Mouse (Mus musculus): ENCODE results near the gene Guca1a. TPM values are rescaled to one million over a fixed set of nuclear protein-coding genes. Genes with fewer than 3 reads are reported as not detected.
"Not testable (repeated sequence)": the region's sequence is repeated elsewhere in the genome, so short reads cannot be mapped to it uniquely, and the experiment has no call there.

Gene Guca1a
- polyA plus RNA-seq, 1 experiment from 2014 or later, result 1.6 TPM

DNA sequence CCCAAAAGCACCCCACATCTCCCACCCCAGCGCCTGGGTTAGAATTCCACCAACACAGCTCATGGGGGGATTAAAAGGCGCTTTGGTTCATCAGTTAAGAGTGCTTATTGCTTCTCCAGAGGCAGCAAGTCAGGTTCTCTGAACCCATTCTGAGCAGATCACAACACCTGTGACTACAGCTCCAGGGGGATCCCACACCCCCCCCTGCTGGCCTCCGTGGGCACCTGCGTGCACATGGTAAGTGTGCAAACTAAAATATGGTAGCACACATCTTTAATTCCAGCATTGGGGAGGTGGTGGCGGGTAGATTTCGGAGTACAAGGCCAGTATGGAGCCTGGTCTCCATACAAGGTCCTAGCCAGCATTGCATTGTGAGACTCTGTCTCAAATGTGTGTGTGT, 26.9 kb upstream of the Guca1a start:
- Histone ChIP-seq H3K4me2 (no peak overlapping the region), H3K4me1 (replicated peaks; ENCODE audit: control insufficient read depth, insufficient read depth, low read length) (peaks cover 5% of the 10 kb centered on the region), H3K27ac (ENCODE audit: low read depth, low read length) (no peak overlapping the region), H3K9me3 (ENCODE audit: control insufficient read depth, low read length) (no peaks in the 10 kb centered on the region), H3K4me3 (ENCODE audit: low read depth, low read length) (no peak overlapping the region), H3K9ac (ENCODE audit: low read depth, low read length) (no peak overlapping the region), H3K36me3 (ENCODE audit: control insufficient read depth, insufficient read depth, low read length) (no peaks in the 10 kb centered on the region), H3K27me3 (replicated peaks; ENCODE audit: control insufficient read depth, insufficient read depth, low read length) (0 out of 2 replicates have a peak, but pooled peaks cover 2% of the 10 kb centered on the region)
- ATAC-seq (replicated peaks; ENCODE audit: low FRiP score), result no peak
- DNase-seq (ENCODE audit: low spot score), result no peak
- 69% methylated on average over 6 of the region's 6 CpGs for WGBS

DNA sequence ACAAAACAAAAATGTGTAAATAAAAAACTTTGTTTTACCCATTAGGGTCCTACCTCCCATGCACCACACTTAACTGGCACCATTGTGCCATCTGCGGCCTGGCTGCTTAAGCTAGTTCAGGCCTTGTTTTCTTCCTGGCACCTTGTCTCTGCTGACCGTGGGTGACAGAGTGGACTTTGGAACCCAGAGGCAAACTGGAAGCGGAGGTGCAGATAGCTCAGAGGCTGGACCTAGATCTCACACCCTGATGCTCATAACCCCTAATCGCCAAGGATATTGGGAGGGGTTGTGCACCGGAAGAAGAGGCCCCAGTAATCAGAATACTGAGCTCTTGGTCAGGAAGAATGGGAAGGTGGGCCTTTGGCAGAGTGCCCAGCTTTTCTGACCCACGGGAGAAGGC, 23.8 kb upstream of the Guca1a start:
- no peak overlapping the region for H3K9ac ChIP-seq (ENCODE audit: low read depth, low read length)
- H3K36me3 ChIP-seq (ENCODE audit: control insufficient read depth, insufficient read depth, low read length), result no peaks in the 10 kb centered on the region
- no peak for DNase-seq (ENCODE audit: low spot score)
- no peak overlapping the region for H3K27ac ChIP-seq (ENCODE audit: low read depth, low read length)
- WGBS, result 72% methylated on average over 6 of the region's 6 CpGs
- H3K9me3 ChIP-seq (ENCODE audit: control insufficient read depth, low read length), result no peaks in the 10 kb centered on the region
- no peak overlapping the region for H3K4me2 ChIP-seq
- H3K4me3 ChIP-seq (ENCODE audit: low read depth, low read length), result no peak overlapping the region
- ATAC-seq (replicated peaks; ENCODE audit: low FRiP score), result no peak
- H3K4me1 ChIP-seq (replicated peaks; ENCODE audit: control insufficient read depth, insufficient read depth, low read length), result peaks cover 5% of the 10 kb centered on the region
- H3K27me3 ChIP-seq (replicated peaks; ENCODE audit: control insufficient read depth, insufficient read depth, low read length), result no peaks in the 10 kb centered on the region; the same call in 1 of the 2 replicates

DNA sequence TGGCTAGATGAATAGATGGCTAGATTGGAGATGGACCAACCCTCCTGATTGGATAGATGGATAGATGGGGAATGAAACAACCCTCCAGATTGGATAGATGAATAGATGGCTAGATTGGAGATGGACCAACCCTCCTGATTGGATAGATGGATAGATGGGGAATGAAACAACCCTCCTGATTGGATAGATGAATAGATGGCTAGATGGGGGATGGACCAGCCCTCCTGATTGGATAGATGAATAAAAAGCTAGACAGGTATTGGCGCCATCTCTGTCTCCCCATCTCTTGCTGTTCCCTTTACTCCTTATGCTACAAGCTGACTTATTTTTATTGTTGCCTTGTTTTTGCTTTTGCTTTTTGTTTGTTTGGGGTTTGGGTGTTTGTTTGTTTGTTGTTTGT, 22.2 kb upstream of the Guca1a start:
- H3K36me3 ChIP-seq (ENCODE audit: control insufficient read depth, insufficient read depth, low read length); H3K9me3 ChIP-seq (ENCODE audit: control insufficient read depth, low read length); H3K27me3 ChIP-seq (replicated peaks; ENCODE audit: control insufficient read depth, insufficient read depth, low read length); H3K4me2 ChIP-seq; H3K4me1 ChIP-seq (replicated peaks; ENCODE audit: control insufficient read depth, insufficient read depth, low read length); H3K4me3 ChIP-seq (ENCODE audit: low read depth, low read length); H3K9ac ChIP-seq (ENCODE audit: low read depth, low read length); H3K27ac ChIP-seq (ENCODE audit: low read depth, low read length); DNase-seq (ENCODE audit: low spot score); ATAC-seq (replicated peaks; ENCODE audit: low FRiP score): not testable (repeated sequence)
- 92% methylated on average over 1 of the region's 1 CpGs for WGBS

DNA sequence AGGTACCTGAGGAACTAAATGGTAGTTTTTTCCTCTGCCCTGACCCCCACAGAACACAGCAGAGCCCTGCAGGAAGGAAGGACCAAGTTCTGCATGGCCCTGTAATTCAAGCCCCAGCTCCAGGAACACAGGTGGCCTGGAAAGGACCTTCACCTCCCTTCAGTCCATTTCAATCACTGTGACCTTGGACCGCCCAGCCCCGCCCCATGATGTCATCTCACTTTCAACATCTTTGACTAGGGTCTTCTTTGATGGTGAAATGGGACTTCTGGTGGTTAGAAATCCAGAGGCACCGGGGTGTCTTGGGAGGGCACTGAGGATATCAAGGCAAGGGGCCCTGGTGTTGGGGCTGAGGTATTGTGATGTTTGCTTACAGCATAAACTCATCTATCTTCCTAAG, 21.2 kb upstream of the Guca1a start:
- 75% methylated on average over 3 of the region's 3 CpGs for WGBS
- no peak overlapping the region for H3K4me2 ChIP-seq
- H3K27ac ChIP-seq (ENCODE audit: low read depth, low read length), result no peak overlapping the region
- DNase-seq (ENCODE audit: low spot score) (no peak), ATAC-seq (replicated peaks; ENCODE audit: low FRiP score) (no peak)
- H3K9ac ChIP-seq (ENCODE audit: low read depth, low read length), result no peak overlapping the region
- H3K4me1 ChIP-seq (replicated peaks; ENCODE audit: control insufficient read depth, insufficient read depth, low read length), result peaks cover 5% of the 10 kb centered on the region
- no peak overlapping the region for H3K4me3 ChIP-seq (ENCODE audit: low read depth, low read length)
- peaks cover 3% of the 10 kb centered on the region; the same call in 1 of the 2 replicates for H3K27me3 ChIP-seq (replicated peaks; ENCODE audit: control insufficient read depth, insufficient read depth, low read length)
- H3K9me3 ChIP-seq (ENCODE audit: control insufficient read depth, low read length), result no peaks in the 10 kb centered on the region
- H3K36me3 ChIP-seq (ENCODE audit: control insufficient read depth, insufficient read depth, low read length), result no peaks in the 10 kb centered on the region

DNA sequence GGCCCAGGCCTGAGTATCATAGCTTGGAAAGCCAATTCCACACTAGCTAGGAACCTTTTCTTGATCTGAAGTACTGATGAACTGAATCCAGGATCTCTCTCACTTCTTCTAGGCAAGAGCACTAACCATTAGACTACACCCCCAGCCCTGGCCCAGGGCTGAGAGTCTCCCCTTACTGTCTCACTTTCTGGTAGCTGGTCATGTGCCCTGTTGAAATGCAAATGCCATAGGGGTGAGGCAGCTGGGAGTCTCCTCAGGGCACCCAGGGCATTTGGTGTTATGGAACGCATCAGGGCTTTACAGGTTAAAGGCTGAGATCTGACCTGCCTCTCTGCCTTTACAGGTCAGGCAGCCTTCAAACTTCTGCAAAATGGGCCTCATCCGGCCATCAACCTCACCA, 19.8 kb upstream of the Guca1a start:
- no peak for ATAC-seq (replicated peaks; ENCODE audit: low FRiP score)
- H3K36me3 ChIP-seq (ENCODE audit: control insufficient read depth, insufficient read depth, low read length), result no peaks in the 10 kb centered on the region
- H3K27ac ChIP-seq (ENCODE audit: low read depth, low read length), result no peak overlapping the region
- H3K9me3 ChIP-seq (ENCODE audit: control insufficient read depth, low read length), result no peaks in the 10 kb centered on the region
- no peak for DNase-seq (ENCODE audit: low spot score)
- no peak overlapping the region for H3K4me3 ChIP-seq (ENCODE audit: low read depth, low read length)
- no peak overlapping the region for H3K9ac ChIP-seq (ENCODE audit: low read depth, low read length)
- H3K27me3 ChIP-seq (replicated peaks; ENCODE audit: control insufficient read depth, insufficient read depth, low read length), result peaks cover 5% of the 10 kb centered on the region; the same call in 1 of the 2 replicates
- 66% methylated on average over 2 of the region's 2 CpGs for WGBS
- no peak overlapping the region for H3K4me2 ChIP-seq
- H3K4me1 ChIP-seq (replicated peaks; ENCODE audit: control insufficient read depth, insufficient read depth, low read length), result no peaks in the 10 kb centered on the region

DNA sequence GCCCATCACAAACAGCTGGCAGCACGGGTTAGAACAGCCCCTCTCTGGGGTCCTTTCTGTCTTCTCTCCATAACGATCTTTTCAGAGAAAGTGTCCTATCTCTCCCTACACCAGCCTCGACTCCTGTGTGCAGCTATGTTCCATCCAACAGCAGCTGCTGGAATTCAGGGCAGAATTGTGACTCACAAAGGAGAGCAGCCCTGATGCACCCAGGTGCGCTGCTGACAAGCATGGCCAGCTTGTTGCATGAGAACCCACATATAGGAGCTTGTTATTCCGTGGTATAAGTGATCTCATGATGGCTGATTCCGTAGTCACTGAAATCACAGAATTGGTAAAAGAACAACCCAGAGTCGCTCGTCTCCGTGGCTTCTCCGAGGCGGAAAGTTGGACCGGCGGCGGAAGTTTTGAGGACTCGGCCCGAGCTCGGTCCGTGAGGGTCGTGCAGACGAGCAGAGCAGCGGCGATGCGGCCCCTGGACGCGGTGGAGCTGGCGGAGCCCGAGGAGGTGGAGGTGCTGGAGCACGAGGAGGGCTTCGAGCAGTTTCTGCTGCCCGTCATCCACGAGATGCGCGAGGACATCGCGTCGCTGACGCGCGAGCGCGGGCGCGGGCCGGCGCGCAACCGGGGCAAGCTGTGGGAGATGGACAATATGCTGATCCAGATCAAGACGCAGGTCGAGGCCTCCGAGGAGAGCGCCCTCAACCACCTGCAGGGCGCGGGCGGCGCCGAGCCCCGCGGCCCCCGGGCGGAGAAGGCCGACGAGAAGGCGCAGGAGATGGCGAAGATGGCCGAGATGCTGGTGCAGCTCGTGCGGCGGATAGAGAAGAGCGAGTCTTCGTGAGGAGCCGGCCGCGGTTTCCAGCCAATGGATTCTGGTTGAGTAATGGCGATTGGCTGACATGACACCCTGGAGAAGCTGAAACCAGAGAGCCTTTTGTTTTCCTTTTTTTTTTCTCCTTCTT, 9.8 kb upstream of the Guca1a start:
- H3K4me1 ChIP-seq (replicated peaks; ENCODE audit: control insufficient read depth, insufficient read depth, low read length); DNase-seq (ENCODE audit: low spot score); H3K9ac ChIP-seq (ENCODE audit: low read depth, low read length); H3K9me3 ChIP-seq (ENCODE audit: control insufficient read depth, low read length); ATAC-seq (replicated peaks; ENCODE audit: low FRiP score); H3K36me3 ChIP-seq (ENCODE audit: control insufficient read depth, insufficient read depth, low read length); H3K27ac ChIP-seq (ENCODE audit: low read depth, low read length): not testable (repeated sequence)
- 3% methylated on average over 74 of the region's 74 CpGs for WGBS
- Histone ChIP-seq H3K27me3 (replicated peaks; ENCODE audit: control insufficient read depth, insufficient read depth, low read length) (peaks cover 42% of the 10 kb centered on the region), H3K4me3 (ENCODE audit: low read depth, low read length) (peak overlapping the region; percentile 21), H3K4me2 (peak overlapping the region; percentile 56)

DNA sequence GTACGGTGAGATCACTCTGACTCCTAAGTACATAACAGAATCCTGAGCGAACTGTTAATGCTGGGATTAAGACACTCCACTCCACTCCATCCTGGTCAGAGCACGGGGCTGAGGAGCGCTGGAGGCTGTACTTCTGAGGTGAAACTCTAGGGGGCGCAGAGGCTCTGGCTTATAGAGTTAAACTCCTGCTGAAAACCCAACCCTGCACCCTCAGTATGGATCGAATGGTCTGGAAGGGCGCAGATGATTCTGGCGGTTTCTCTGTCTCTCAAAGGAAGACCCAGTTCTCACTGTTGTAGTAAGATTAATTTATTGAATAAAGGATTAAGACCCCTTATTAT, 8.1 kb upstream of the Guca1a start:
- DNase-seq (ENCODE audit: low spot score) (no peak), ATAC-seq (replicated peaks; ENCODE audit: low FRiP score) (no peak)
- Histone ChIP-seq H3K4me3 (ENCODE audit: low read depth, low read length) (no peak overlapping the region), H3K4me2 (no peak overlapping the region), H3K9ac (ENCODE audit: low read depth, low read length) (no peak overlapping the region), H3K36me3 (ENCODE audit: control insufficient read depth, insufficient read depth, low read length) (no peaks in the 10 kb centered on the region), H3K4me1 (replicated peaks; ENCODE audit: control insufficient read depth, insufficient read depth, low read length) (no peaks in the 10 kb centered on the region), H3K27me3 (replicated peaks; ENCODE audit: control insufficient read depth, insufficient read depth, low read length) (peaks cover 42% of the 10 kb centered on the region), H3K27ac (ENCODE audit: low read depth, low read length) (no peak overlapping the region), H3K9me3 (ENCODE audit: control insufficient read depth, low read length) (no peaks in the 10 kb centered on the region)
- WGBS, result 18% methylated on average over 8 of the region's 8 CpGs

DNA sequence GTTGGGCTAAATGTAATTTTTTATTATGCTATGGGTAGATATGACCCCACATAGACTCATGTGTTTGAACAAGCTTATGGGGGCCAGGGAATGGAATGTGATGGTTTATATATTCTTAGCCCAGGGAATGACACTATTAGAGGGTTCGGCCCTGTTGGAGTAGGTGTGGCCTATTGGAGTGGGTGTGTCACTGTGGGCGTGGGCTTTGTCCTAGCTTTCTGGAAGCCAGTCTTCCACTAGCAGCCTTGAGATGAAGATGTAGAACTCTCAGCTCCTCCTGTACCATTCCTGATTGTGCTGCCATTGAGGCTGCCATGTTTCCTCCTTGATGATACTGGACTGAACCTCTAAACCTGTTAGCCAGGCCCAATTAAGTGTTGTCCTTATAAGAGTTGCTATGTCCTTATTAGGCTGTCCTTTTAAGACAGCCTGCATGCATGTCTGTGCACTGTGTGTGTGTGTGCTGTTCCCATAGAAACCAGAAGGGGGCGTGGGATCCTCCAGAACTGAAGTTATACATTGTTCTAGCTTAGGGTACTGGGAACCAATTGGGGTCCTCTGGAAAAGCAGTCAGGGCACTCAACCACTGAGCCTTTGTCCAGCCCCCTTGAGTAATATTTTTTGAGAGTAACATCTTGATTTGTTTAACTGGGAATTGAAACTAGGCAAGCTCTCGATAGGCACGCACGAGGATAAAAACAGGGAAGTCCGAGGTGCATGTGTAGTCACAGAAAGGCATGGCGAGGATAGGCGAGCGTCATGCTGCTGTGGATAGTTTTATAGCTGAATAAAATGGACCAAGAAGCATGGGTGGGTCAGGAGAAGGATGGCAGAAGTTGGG, 7.6 kb upstream of the Guca1a start:
- no peak for ATAC-seq (replicated peaks; ENCODE audit: low FRiP score)
- WGBS, result 53% methylated on average over 10 of the region's 10 CpGs
- no peak overlapping the region for H3K9ac ChIP-seq (ENCODE audit: low read depth, low read length)

More for the DNA sequence above, 7.6 kb upstream of the Guca1a start:
- no peaks in the 10 kb centered on the region for H3K9me3 ChIP-seq (ENCODE audit: control insufficient read depth, low read length)
- H3K27me3 ChIP-seq (replicated peaks; ENCODE audit: control insufficient read depth, insufficient read depth, low read length), result peaks cover 38% of the 10 kb centered on the region
- no peaks in the 10 kb centered on the region for H3K36me3 ChIP-seq (ENCODE audit: control insufficient read depth, insufficient read depth, low read length)
- H3K27ac ChIP-seq (ENCODE audit: low read depth, low read length), result no peak overlapping the region
- no peak overlapping the region for H3K4me3 ChIP-seq (ENCODE audit: low read depth, low read length)
- no peaks in the 10 kb centered on the region for H3K4me1 ChIP-seq (replicated peaks; ENCODE audit: control insufficient read depth, insufficient read depth, low read length)
- H3K4me2 ChIP-seq, result no peak overlapping the region
- DNase-seq (ENCODE audit: low spot score), result no peak

Data from liver, embryonic 11.5 days (tissue).